Mouse (Mus musculus): ENCODE measurements around the gene E330034G19Rik. TPM values are rescaled to one million over a fixed set of nuclear protein-coding genes. Genes with fewer than 3 reads are reported as not detected.

Gene E330034G19Rik
- 0.12 and 0.23 TPM in 2 replicates for polyA plus RNA-seq (2015; fragmentation: Nextera tagmentation; extraction: Ambion mirVana)

DNA sequence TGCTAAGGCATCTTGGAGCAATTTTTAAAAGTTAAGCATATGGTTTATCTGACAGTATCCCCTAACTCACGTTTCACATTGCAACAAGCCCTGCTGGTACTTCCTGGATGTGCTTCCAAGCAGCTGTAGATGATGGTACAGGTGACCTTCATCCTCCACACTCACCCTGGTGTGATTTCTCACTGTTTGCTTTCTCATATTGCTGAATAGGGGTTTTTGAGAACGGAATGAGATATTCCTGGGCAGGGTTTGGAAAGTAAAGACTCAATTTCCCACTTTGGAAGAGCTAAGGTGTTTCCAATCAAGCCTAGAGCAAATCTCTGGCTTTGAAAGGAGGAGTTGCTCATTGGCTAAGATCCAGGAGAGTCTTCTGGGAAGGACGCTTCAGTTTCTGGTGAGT is at the start of gene E330034G19Rik:
Gene E330034G19Rik, plus strand, starts transcription at position 301 of the 400 bp plus-strand sequence.
- 56% methylated on average over 3 of the region's 3 CpGs for WGBS
- Histone ChIP-seq H3K36me3 (no peaks in the 10 kb centered on the region), H3K4me1 (replicated peaks) (no peaks in the 10 kb centered on the region), H3K27ac (no peak within 1 kb of the TSS), H3K9ac (no peak within 1 kb of the TSS), H3K4me3 (no peak within 1 kb of the TSS), H3K9me3 (no peaks in the 10 kb centered on the region), H3K4me2 (no peak within 1 kb of the TSS), H3K27me3 (no peaks in the 10 kb centered on the region)
- no peak for ATAC-seq (ENCODE audit: low FRiP score)

DNA sequence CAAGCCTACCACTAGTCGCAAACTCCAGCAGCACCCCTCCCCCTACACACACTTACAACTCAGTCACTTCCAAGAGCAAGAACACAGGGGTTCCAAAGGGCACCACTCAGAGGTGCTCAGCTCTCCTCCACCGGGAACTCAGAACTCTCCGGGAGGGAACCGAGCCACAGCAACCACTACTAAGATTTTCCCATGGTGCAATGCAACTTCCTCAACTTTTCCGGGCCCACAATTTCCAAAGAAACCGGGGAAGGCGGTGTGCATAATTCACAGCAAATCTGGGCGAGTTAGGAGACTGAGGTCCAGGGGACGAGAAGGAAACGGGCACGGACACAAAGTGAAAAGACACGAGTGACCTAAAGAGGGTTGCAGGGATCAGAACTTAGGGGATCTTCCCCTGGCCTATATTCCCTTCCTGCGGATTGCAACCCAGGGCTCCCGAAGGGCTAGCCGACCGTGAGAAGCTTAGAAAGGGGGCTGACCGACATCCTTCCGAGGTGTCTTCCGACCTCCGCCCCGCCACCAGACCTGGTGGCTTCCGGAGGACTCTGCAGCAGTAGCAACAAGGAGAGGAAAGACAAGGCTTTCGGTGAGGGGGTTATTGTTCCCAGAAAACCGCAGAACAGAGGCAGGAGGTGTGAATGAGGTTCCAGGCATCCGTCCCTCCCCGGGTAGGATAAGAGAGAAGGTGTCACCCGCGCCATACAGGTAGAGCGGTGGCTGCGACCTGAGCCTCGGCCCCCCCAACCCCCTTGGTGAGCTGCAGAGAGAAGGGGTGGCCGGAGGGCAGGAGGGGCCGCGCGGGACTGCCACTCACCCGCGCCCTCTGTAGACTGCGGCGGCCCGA is 48.5 kb upstream of the E330034G19Rik start:
- peak overlapping the region; percentile 96 for H3K9ac ChIP-seq
- H3K36me3 ChIP-seq = peaks cover 13% of the 10 kb centered on the region
- ATAC-seq (ENCODE audit: low FRiP score) = peak; percentile 38; the same call in 1 of the 2 replicates
- H3K9me3 ChIP-seq = no peaks in the 10 kb centered on the region
- under 1% methylated on average over 40 of the region's 40 CpGs for WGBS
- H3K4me1 ChIP-seq (replicated peaks) = peaks cover 48% of the 10 kb centered on the region
- no peaks in the 10 kb centered on the region for H3K27me3 ChIP-seq
- H3K27ac ChIP-seq = peak overlapping the region; percentile 96
- peak overlapping the region; percentile 84 for H3K4me3 ChIP-seq
- H3K4me2 ChIP-seq = peak overlapping the region; percentile 71

DNA sequence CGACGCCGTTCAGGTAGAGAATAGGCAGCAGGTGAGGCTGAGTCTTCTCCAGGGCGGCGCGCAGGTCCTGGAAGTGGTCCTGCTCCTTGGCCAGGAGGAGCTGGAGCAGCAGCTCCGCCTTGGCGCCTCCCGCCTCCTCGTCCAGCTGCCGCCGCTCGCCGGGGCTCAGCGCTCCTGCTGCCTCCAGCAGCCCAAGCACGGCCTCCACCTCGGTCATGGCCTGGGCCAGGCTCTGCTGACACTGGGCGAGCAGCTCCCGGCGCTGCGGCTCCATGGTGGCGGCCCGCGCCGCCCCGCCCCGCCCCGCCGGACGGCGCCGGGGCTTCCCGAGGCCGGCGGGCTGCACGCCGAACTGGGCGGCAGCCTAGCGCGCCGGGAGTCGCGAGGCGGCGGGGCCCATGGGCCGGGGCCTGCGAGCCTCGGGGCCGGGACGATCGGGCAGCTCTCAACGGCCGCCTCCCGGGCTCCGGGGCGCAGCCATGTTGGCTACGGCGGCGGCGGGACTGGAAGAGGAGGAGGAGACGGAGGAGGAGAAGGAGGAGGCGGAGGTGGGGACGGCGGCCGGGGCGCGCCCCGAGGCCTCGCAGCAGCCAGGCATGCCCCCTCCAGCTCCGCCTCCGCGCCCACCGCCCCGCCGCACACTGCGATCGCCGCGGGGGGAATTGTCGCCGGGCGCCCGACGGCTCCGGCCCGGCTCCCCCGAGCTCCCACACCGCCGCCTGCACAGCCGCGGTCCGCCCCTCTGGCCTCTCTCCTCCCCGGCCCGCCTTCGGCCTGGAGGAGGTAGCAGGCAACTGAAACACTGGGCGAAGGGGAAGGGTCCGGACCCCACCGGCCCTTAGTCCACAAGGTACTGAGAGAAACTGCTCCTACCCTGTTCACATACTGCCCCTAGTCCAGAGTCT is 47.6 kb upstream of the E330034G19Rik start, which contains the start of gene Dlg5:
Gene Dlg5, minus strand, starts transcription at position 744 of the 905 bp plus-strand sequence.
- H3K27me3 ChIP-seq = no peaks in the 10 kb centered on the region
- H3K4me1 ChIP-seq (replicated peaks) = peaks cover 44% of the 10 kb centered on the region
- H3K9ac ChIP-seq = peak within 1 kb of the TSS; percentile 96
- H3K4me2 ChIP-seq = peak within 1 kb of the TSS; percentile 71
- no peaks in the 10 kb centered on the region for H3K9me3 ChIP-seq
- H3K36me3 ChIP-seq = peaks cover 13% of the 10 kb centered on the region
- peak within 1 kb of the TSS; percentile 96 for H3K27ac ChIP-seq
- peak; percentile 92 for ATAC-seq (ENCODE audit: low FRiP score)
- under 1% methylated on average over 72 of the region's 98 CpGs for WGBS
- H3K4me3 ChIP-seq = peak within 1 kb of the TSS; percentile 84

DNA sequence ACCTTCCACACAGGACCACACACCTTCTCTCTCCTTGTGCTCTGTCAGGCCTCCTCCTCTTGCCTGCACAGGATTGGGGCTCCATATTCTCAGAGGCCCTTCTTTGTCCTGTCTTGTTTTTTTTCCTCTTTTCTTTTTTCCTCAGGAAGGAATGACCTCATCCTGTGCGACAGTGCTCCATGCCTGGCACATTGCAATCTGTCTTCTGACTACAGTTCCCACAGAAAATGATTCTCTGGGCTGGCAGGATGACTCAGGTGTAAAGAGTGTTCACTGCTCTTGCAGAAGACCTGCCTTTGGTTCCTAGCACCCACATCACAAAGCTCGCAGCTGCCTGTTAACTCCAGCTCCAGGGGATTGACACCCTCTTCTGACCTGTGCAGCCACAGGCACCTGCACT is 43.1 kb upstream of the E330034G19Rik start:
- no peak for ATAC-seq (ENCODE audit: low FRiP score)
- H3K36me3 ChIP-seq = no peaks in the 10 kb centered on the region
- H3K9ac ChIP-seq = no peak overlapping the region

DNA sequence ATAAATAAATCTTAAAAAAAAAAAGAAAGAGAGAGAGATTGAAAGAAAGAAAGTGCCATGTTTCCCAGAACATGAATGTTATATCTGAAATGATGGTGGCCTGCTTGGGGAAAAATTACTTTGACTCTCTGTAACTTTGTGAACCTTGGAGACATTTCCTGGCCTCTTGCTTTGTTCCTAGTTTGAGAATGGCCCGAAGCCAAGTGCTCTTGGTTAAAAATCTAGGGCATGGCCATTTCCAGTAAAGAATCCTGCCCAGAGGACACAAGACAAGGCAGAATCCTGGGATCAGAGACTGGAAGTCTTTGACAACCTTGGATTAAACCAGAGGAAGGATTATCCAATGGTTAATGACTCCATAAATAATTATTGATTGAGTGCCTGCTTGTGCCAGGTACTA is 41.7 kb upstream of the E330034G19Rik start:
- no peaks in the 10 kb centered on the region for H3K27me3 ChIP-seq
- H3K9me3 ChIP-seq = no peaks in the 10 kb centered on the region
- ATAC-seq (ENCODE audit: low FRiP score) = no peak
- H3K9ac ChIP-seq = no peak overlapping the region
- no peak overlapping the region for H3K4me2 ChIP-seq
- WGBS = 93% methylated on average over 1 of the region's 1 CpGs
- H3K4me3 ChIP-seq = no peak overlapping the region
- H3K27ac ChIP-seq = no peak overlapping the region
- H3K36me3 ChIP-seq = no peaks in the 10 kb centered on the region
- peaks cover 13% of the 10 kb centered on the region for H3K4me1 ChIP-seq (replicated peaks)

More for the DNA sequence above, 43.1 kb upstream of the E330034G19Rik start:
- 61% methylated on average over 2 of the region's 2 CpGs for WGBS
- Histone ChIP-seq H3K27ac (no peak overlapping the region), H3K4me2 (no peak overlapping the region), H3K9me3 (no peaks in the 10 kb centered on the region), H3K4me3 (no peak overlapping the region), H3K27me3 (no peaks in the 10 kb centered on the region), H3K4me1 (replicated peaks) (peaks cover 20% of the 10 kb centered on the region)

DNA sequence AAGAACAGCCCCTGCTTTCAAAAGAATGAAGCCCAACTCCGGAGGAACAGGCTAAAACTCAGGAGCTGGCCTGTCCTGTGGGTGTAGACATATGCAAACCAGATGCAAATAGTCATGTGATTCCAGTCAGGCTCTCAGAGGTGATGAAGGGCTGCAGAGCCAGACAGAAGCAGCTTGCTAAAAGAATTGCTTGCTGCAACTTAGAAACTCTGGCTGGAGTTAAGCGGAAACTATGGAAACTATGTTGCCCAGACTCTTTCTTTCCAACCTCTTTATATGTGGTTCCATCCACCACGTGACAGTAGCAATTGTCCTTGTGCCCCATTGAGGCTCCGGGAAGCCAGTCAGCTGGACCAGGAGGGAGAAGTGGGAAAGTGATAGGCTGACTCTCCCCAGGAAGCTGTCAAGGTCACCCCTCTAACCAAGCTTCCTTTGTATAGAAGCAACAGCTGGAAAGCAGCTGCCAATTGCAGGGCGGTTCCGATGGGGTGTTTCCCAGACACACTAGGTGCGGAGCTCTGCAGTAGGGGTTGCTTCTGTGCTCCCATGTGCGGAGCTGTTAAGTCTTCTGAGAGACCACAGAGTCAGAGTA is 39.3 kb upstream of the E330034G19Rik start:
- Histone ChIP-seq H3K9me3 (no peaks in the 10 kb centered on the region), H3K36me3 (no peaks in the 10 kb centered on the region), H3K27me3 (no peaks in the 10 kb centered on the region), H3K4me3 (no peak overlapping the region), H3K9ac (no peak overlapping the region; the same call in 1 of the 2 replicates), H3K4me2 (no peak overlapping the region), H3K27ac (peak overlapping the region; percentile 45), H3K4me1 (replicated peaks) (peaks cover 13% of the 10 kb centered on the region)
- ATAC-seq (ENCODE audit: low FRiP score) = peak; percentile 52
- WGBS = 6% methylated on average over 8 of the region's 8 CpGs

DNA sequence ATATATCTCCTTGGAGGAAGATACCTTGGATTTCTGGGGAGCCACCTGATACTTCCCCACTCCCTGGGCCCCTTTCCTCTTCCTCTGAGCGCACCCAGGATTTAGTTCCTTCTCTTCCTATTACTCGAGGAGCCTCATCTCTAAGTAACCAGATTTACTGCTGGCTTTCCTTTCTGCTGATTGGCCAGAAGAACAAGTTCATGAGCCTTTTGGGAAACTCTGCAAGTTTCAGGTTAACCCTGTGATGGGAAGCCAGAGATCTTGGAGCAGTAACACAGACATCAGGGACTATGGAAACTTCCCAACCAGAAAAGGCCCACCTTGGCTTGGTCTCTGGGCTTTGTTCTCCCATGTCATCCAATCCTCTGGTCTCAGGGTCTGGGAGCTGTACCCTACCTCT is 37.1 kb upstream of the E330034G19Rik start:
- Histone ChIP-seq H3K4me2 (no peak overlapping the region), H3K4me3 (no peak overlapping the region), H3K27me3 (no peaks in the 10 kb centered on the region), H3K36me3 (no peaks in the 10 kb centered on the region), H3K27ac (no peak overlapping the region), H3K9me3 (no peaks in the 10 kb centered on the region), H3K9ac (no peak overlapping the region), H3K4me1 (replicated peaks) (peaks cover 13% of the 10 kb centered on the region)
- WGBS = 78% methylated on average over 2 of the region's 2 CpGs
- ATAC-seq (ENCODE audit: low FRiP score) = no peak

DNA sequence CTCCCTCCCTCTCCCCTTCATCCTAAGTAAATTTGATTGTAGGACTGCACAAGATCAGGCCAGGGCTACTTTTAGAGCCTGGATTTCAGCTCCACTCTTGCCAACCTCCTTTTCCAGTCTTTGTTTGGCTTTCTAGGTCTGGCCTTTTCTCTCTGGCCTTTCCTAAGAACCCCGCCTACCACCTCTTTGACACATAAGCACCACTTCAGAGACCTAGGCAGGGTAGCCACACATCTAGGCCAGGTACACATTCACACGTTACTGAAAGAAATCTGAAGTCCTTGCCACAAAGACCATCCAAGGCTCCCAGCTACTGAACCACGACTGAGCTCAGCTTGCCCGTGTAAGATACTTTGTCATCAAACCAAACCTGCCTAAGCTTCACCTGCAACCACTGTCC is 32.6 kb upstream of the E330034G19Rik start:
- Histone ChIP-seq H3K9ac (no peak overlapping the region), H3K9me3 (no peaks in the 10 kb centered on the region), H3K4me2 (no peak overlapping the region), H3K27ac (no peak overlapping the region), H3K27me3 (no peaks in the 10 kb centered on the region), H3K4me1 (replicated peaks) (peaks cover 29% of the 10 kb centered on the region), H3K36me3 (no peaks in the 10 kb centered on the region), H3K4me3 (no peak overlapping the region)
- no peak for ATAC-seq (ENCODE audit: low FRiP score)
- WGBS = 75% methylated on average over 4 of the region's 4 CpGs

DNA sequence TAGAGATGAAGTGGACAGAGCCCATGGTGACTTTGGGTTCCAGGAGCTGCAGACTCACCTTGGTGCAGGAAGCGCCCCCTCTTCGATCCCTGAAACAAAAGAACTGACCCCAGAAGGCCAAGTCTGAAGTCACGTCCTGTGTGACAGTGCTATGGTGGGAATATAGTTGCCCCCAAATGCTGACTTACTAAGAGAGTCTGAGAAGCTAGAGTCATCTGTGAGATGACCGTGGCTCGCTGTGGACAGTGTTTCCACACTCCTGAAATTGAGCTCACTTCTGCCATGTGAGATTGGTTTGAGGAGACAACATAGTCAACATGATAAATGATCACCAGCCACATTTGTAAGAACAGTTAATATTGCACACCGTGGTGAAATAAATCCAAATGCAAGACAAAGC is 30.6 kb upstream of the E330034G19Rik start:
- H3K9ac ChIP-seq = no peak overlapping the region
- H3K27ac ChIP-seq = peak overlapping the region; percentile 78
- no peak for ATAC-seq (ENCODE audit: low FRiP score)
- no peak overlapping the region for H3K4me3 ChIP-seq
- no peaks in the 10 kb centered on the region for H3K9me3 ChIP-seq
- H3K4me1 ChIP-seq (replicated peaks) = peaks cover 29% of the 10 kb centered on the region
- no peak overlapping the region for H3K4me2 ChIP-seq
- no peaks in the 10 kb centered on the region for H3K36me3 ChIP-seq
- WGBS = 71% methylated on average over 6 of the region's 6 CpGs
- no peaks in the 10 kb centered on the region for H3K27me3 ChIP-seq

DNA sequence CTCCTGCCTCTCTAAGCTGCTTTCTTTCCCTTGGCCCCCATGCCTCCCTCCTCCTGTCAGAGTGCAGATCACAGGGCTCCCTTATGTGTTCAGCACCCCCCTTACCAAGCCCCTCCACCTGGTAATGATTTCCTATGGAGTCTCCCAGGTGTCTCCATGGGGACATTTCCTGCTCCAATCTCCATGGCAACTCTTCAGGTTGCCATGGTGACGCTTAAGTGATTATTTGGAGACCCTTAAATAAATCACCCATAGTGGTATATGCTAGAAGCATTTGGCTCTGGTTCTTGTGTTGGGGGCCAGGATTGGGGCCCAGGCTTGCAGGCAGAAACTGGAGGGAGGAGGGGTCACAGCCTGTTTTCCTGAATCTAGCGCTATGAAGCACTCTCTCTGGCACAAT is 30.1 kb upstream of the E330034G19Rik start:
- peak; percentile 92 for ATAC-seq (ENCODE audit: low FRiP score)
- 38% methylated on average over 2 of the region's 2 CpGs for WGBS
- 0 out of 2 replicates have a peak overlapping the region, but pooled peaks have one; percentile 3 for H3K4me2 ChIP-seq
- no peak overlapping the region for H3K4me3 ChIP-seq
- no peaks in the 10 kb centered on the region for H3K9me3 ChIP-seq
- no peaks in the 10 kb centered on the region for H3K27me3 ChIP-seq
- peaks cover 29% of the 10 kb centered on the region for H3K4me1 ChIP-seq (replicated peaks)
- H3K36me3 ChIP-seq = no peaks in the 10 kb centered on the region
- no peak overlapping the region for H3K9ac ChIP-seq
- H3K27ac ChIP-seq = peak overlapping the region; percentile 78

DNA sequence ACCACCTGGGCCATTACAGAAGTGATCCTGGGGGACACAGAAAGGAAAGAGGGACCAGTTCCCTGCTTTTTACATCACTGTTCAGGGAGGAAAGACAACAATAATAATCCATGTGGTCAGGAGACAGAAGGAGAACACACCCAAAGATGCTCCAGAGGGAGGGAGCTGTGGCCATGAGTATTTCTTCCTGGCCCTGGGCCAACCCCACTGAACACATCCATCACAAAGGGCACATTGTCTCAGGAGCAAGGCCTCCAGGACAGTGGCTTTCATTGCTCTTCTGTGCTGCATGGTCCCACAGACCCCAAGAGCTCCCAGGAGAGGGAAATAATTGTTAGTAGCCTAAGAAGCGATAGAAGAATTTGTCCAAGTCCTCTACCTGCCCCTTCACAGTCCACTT is 23.4 kb upstream of the E330034G19Rik start:
- Histone ChIP-seq H3K9me3 (no peaks in the 10 kb centered on the region), H3K36me3 (no peaks in the 10 kb centered on the region), H3K4me1 (replicated peaks) (0 out of 2 replicates have a peak, but pooled peaks cover 3% of the 10 kb centered on the region), H3K27me3 (no peaks in the 10 kb centered on the region), H3K4me2 (no peak overlapping the region), H3K4me3 (no peak overlapping the region), H3K9ac (no peak overlapping the region), H3K27ac (no peak overlapping the region)
- 52% methylated on average over 1 of the region's 1 CpGs for WGBS
- no peak for ATAC-seq (ENCODE audit: low FRiP score)

DNA sequence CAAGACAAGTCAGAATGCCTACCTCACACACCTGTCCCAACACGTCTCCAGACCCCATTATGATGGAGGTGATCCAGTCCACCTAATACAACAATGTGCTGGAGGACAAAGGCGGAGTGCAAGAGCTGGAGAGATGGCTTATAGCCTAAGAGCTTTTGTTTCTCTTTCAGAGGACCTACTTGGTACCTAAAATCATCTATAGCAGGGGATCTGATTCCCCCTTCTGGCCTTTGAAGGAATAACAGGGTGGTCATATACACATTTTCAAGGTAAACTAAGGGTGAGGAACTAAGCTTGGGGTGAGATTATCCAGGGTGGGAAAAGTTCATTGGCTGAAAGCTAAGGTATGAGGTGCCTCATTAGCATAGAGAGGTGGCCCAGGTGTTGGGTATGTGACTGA is 19.4 kb upstream of the E330034G19Rik start:
- Histone ChIP-seq H3K4me2 (no peak overlapping the region), H3K27ac (no peak overlapping the region), H3K4me1 (replicated peaks) (0 out of 2 replicates have a peak, but pooled peaks cover 3% of the 10 kb centered on the region), H3K9ac (no peak overlapping the region), H3K4me3 (no peak overlapping the region), H3K27me3 (no peaks in the 10 kb centered on the region), H3K36me3 (no peaks in the 10 kb centered on the region), H3K9me3 (no peaks in the 10 kb centered on the region)
- 0 out of 2 replicates have a peak, but pooled peaks have one; percentile 54 for ATAC-seq (ENCODE audit: low FRiP score)
- WGBS = 59% methylated on average over 2 of the region's 2 CpGs

All from hindbrain, embryonic 13.5 days (tissue).